Mouse (Mus musculus) embryonic facial prominence, embryonic 13.5 days (tissue): Measurements from ENCODE around the gene Nrp2. TPM values are rescaled to one million over a fixed set of nuclear protein-coding genes. Genes with fewer than 3 reads are reported as not detected.
A peak's percentile ranks its signal among the peaks of the same experiment; 100 is the strongest.

ENCODE experiments used
- ATAC-seq: fragments of 200-750 bp; cut with Nextera tagmentation; 2 replicates; pipeline ENCODE4 v1.8.0; 2017; ENCODE audit warnings: low read depth; ENCODE audit not compliant: insufficient number of reproducible peaks, insufficient read depth, low FRiP score, low TSS enrichment
- H3K27ac ChIP-seq: fragments of 300-500 bp; sonication (generic); 2 replicates; pipeline ENCODE4 v1.5.1; 2015; ENCODE audit warnings: moderate library complexity, mild to moderate bottlenecking, inconsistent platforms
- H3K27me3 ChIP-seq: fragments of 300-500 bp; sonication (generic); 2 replicates; pipeline ENCODE4 v1.6.1; 2015; ENCODE audit warnings: mild to moderate bottlenecking, inconsistent platforms
- H3K36me3 ChIP-seq: fragments of 300-500 bp; sonication (generic); 2 replicates; pipeline ENCODE4 v1.6.1; 2015; ENCODE audit warnings: mild to moderate bottlenecking, inconsistent platforms
- H3K4me1 ChIP-seq: fragments of 300-500 bp; sonication (generic); 2 replicates; pipeline ENCODE4 v1.6.1; 2015; ENCODE audit warnings: inconsistent platforms
- H3K4me2 ChIP-seq: fragments of 300-500 bp; sonication (generic); 2 replicates; pipeline ENCODE4 v1.6.1; 2015; ENCODE audit warnings: moderate library complexity, mild to moderate bottlenecking, inconsistent platforms
- H3K4me3 ChIP-seq: fragments of 300-500 bp; sonication (generic); 2 replicates; pipeline ENCODE4 v1.5.1; 2015; ENCODE audit warnings: mild to moderate bottlenecking, inconsistent platforms
- H3K9ac ChIP-seq: fragments of 300-500 bp; sonication (generic); 2 replicates; pipeline ENCODE4 v1.6.1; 2015; ENCODE audit warnings: mild to moderate bottlenecking, inconsistent platforms
- H3K9me3 ChIP-seq: fragments of 300-500 bp; sonication (generic); 2 replicates; pipeline ENCODE4 v1.6.1; 2016; ENCODE audit warnings: inconsistent platforms
- WGBS: fragments of 180-500 bp; shearing (Covaris S2); methylation state at CpG from one replicate; pipeline ENCODE4 v1.1.7; 2015; ENCODE audit warnings: mixed read lengths; 5-methylcytosine and 5-hydroxymethylcytosine counted together
- polyA plus RNA-seq: library from polyadenylated mRNA; unstranded; fragments of >200 nt; fragmentation: Nextera tagmentation; extraction: Ambion mirVana; gene quantifications from 2 replicates; pipeline ENCODE4 v1.2.1, GENCODE M21; 2015

Nrp2 gene
- polyA plus RNA-seq, 1 experiment from 2014 or later, result 48.3 TPM

- no peak for ATAC-seq
- peaks cover 48% of the 10 kb centered on the region for H3K4me1 ChIP-seq
- H3K9me3 ChIP-seq, result no peaks in the 10 kb centered on the region
- no peaks in the 10 kb centered on the region for H3K27me3 ChIP-seq
- no peak overlapping the region for H3K4me2 ChIP-seq
- no peak overlapping the region for H3K27ac ChIP-seq
- WGBS, result 84% methylated on average over 4 of the region's 4 CpGs
- H3K9ac ChIP-seq, result no peak overlapping the region
- peaks cover 58% of the 10 kb centered on the region for H3K36me3 ChIP-seq
- H3K4me3 ChIP-seq, result no peak overlapping the region
Measured at GRCm38 (mm10) chr1:62778910-62779309, 75.8 kb downstream of the Nrp2 start.

GRCm38 (mm10) chr1:62780068-62780761 is 77.1 kb downstream of the Nrp2 start:
- Histone ChIP-seq H3K9ac (no peak overlapping the region), H3K9me3 (no peaks in the 10 kb centered on the region), H3K36me3 (peaks cover 66% of the 10 kb centered on the region), H3K27me3 (no peaks in the 10 kb centered on the region), H3K27ac (no peak overlapping the region), H3K4me3 (no peak overlapping the region), H3K4me1 (peaks cover 36% of the 10 kb centered on the region), H3K4me2 (no peak overlapping the region)
- no peak for ATAC-seq
- 37% methylated on average over 15 of the region's 15 CpGs for WGBS

GRCm38 (mm10) chr1:62782155-62782554 is 79.1 kb downstream of the Nrp2 start:
- Histone ChIP-seq H3K9me3 (no peaks in the 10 kb centered on the region), H3K36me3 (peaks cover 74% of the 10 kb centered on the region), H3K4me1 (peaks cover 22% of the 10 kb centered on the region), H3K4me3 (no peak overlapping the region), H3K27me3 (0 out of 2 replicates have a peak, but pooled peaks cover under 1% of the 10 kb centered on the region), H3K4me2 (no peak overlapping the region), H3K9ac (no peak overlapping the region), H3K27ac (no peak overlapping the region)
- WGBS, result 82% methylated on average over 2 of the region's 2 CpGs
- ATAC-seq, result no peak

- Histone ChIP-seq H3K36me3 (peaks cover 78% of the 10 kb centered on the region), H3K27ac (no peak overlapping the region), H3K4me1 (peaks cover 18% of the 10 kb centered on the region), H3K4me2 (no peak overlapping the region), H3K9me3 (no peaks in the 10 kb centered on the region), H3K27me3 (0 out of 2 replicates have a peak, but pooled peaks cover 4% of the 10 kb centered on the region), H3K9ac (no peak overlapping the region), H3K4me3 (no peak overlapping the region)
- ATAC-seq, result no peak
Measured at GRCm38 (mm10) chr1:62782573-62782972, 79.5 kb downstream of the Nrp2 start.

GRCm38 (mm10) chr1:62783354-62784083 is 80.4 kb downstream of the Nrp2 start:
- H3K4me3 ChIP-seq, result no peak overlapping the region
- H3K27ac ChIP-seq, result no peak overlapping the region
- H3K4me2 ChIP-seq, result no peak overlapping the region
- peaks cover 14% of the 10 kb centered on the region for H3K4me1 ChIP-seq
- WGBS, result 86% methylated on average over 18 of the region's 18 CpGs
- no peak overlapping the region for H3K9ac ChIP-seq
- 0 out of 2 replicates have a peak, but pooled peaks cover 4% of the 10 kb centered on the region for H3K27me3 ChIP-seq
- no peaks in the 10 kb centered on the region for H3K9me3 ChIP-seq
- no peak for ATAC-seq
- peaks cover 82% of the 10 kb centered on the region for H3K36me3 ChIP-seq

- Histone ChIP-seq H3K4me3 (no peak overlapping the region), H3K9me3 (no peaks in the 10 kb centered on the region), H3K4me1 (peaks cover 14% of the 10 kb centered on the region), H3K9ac (no peak overlapping the region), H3K27ac (no peak overlapping the region), H3K27me3 (0 out of 2 replicates have a peak, but pooled peaks cover 4% of the 10 kb centered on the region), H3K36me3 (peaks cover 80% of the 10 kb centered on the region), H3K4me2 (no peak overlapping the region)
- ATAC-seq, result no peak
- WGBS, result 60% methylated on average over 5 of the region's 5 CpGs
Measured at GRCm38 (mm10) chr1:62784084-62784392, 81.0 kb downstream of the Nrp2 start.

GRCm38 (mm10) chr1:62786255-62786654 is 83.2 kb downstream of the Nrp2 start:
- H3K4me2 ChIP-seq, result no peak overlapping the region
- H3K4me1 ChIP-seq, result 0 out of 2 replicates have a peak, but pooled peaks cover 5% of the 10 kb centered on the region
- no peak overlapping the region for H3K9ac ChIP-seq
- 0 out of 2 replicates have a peak, but pooled peaks cover 4% of the 10 kb centered on the region for H3K27me3 ChIP-seq
- WGBS, result 23% methylated on average over 5 of the region's 5 CpGs
- H3K9me3 ChIP-seq, result no peaks in the 10 kb centered on the region
- ATAC-seq, result no peak
- no peak overlapping the region for H3K27ac ChIP-seq
- H3K4me3 ChIP-seq, result no peak overlapping the region
- peaks cover 69% of the 10 kb centered on the region for H3K36me3 ChIP-seq

GRCm38 (mm10) chr1:62787546-62787945 is 84.5 kb downstream of the Nrp2 start:
- Histone ChIP-seq H3K27me3 (0 out of 2 replicates have a peak, but pooled peaks cover 4% of the 10 kb centered on the region), H3K4me1 (peaks cover 11% of the 10 kb centered on the region; the same call in 1 of the 2 replicates), H3K9me3 (no peaks in the 10 kb centered on the region), H3K4me3 (no peak overlapping the region), H3K36me3 (peaks cover 60% of the 10 kb centered on the region), H3K27ac (no peak overlapping the region), H3K9ac (no peak overlapping the region), H3K4me2 (no peak overlapping the region)
- no peak for ATAC-seq
- WGBS, result 80% methylated on average over 10 of the region's 10 CpGs

GRCm38 (mm10) chr1:62794223-62794895 is 91.3 kb downstream of the Nrp2 start:
- 30% methylated on average over 19 of the region's 19 CpGs for WGBS
- no peaks in the 10 kb centered on the region for H3K27me3 ChIP-seq
- no peak overlapping the region for H3K27ac ChIP-seq
- no peak overlapping the region for H3K4me3 ChIP-seq
- no peak for ATAC-seq
- H3K9ac ChIP-seq, result no peak overlapping the region
- peaks cover 39% of the 10 kb centered on the region for H3K4me1 ChIP-seq
- H3K4me2 ChIP-seq, result peak overlapping the region; percentile 30
- H3K9me3 ChIP-seq, result no peaks in the 10 kb centered on the region
- peaks cover 17% of the 10 kb centered on the region for H3K36me3 ChIP-seq

GRCm38 (mm10) chr1:62794896-62795255 is 91.8 kb downstream of the Nrp2 start:
- H3K36me3 ChIP-seq, result peaks cover 12% of the 10 kb centered on the region
- 52% methylated on average over 2 of the region's 2 CpGs for WGBS
- no peak overlapping the region for H3K27ac ChIP-seq
- no peak for ATAC-seq
- H3K9ac ChIP-seq, result no peak overlapping the region
- no peaks in the 10 kb centered on the region for H3K27me3 ChIP-seq
- H3K4me2 ChIP-seq, result peak overlapping the region; percentile 30
- H3K4me3 ChIP-seq, result no peak overlapping the region
- H3K9me3 ChIP-seq, result no peaks in the 10 kb centered on the region
- peaks cover 37% of the 10 kb centered on the region for H3K4me1 ChIP-seq

GRCm38 (mm10) chr1:62795307-62796037 is 92.4 kb downstream of the Nrp2 start:
- 0 out of 2 replicates have a peak, but pooled peaks have one; percentile 26 for ATAC-seq
- H3K27me3 ChIP-seq, result no peaks in the 10 kb centered on the region
- no peak overlapping the region; the same call in 1 of the 2 replicates for H3K27ac ChIP-seq

More at GRCm38 (mm10) chr1:62795307-62796037, 92.4 kb downstream of the Nrp2 start:
- Histone ChIP-seq H3K36me3 (peaks cover 12% of the 10 kb centered on the region; the same call in 1 of the 2 replicates), H3K4me2 (peak overlapping the region; percentile 44), H3K9ac (no peak overlapping the region), H3K9me3 (no peaks in the 10 kb centered on the region), H3K4me1 (peaks cover 35% of the 10 kb centered on the region), H3K4me3 (peak overlapping the region; percentile 23)
- WGBS, result 41% methylated on average over 28 of the region's 28 CpGs
